Mouse (Mus musculus) heart, embryonic 12.5 days (tissue): ENCODE data around the gene Lasp1. TPM values are rescaled to one million over a fixed set of nuclear protein-coding genes. Genes with fewer than 3 reads are reported as not detected.

Experiments used
- ATAC-seq: fragments of 200-750 bp; cut with Nextera tagmentation; 2 replicates; pipeline ENCODE4 v1.8.0; 2017; ENCODE audit warnings: moderate TSS enrichment, moderate library complexity; ENCODE audit not compliant: insufficient number of reproducible peaks, low FRiP score
- H3K27ac ChIP-seq: fragments of 300-500 bp; sonication (generic); 2 replicates; pipeline ENCODE4 v1.5.1; 2016; ENCODE audit warnings: mild to moderate bottlenecking, moderate library complexity; ENCODE audit not compliant: poor library complexity, severe bottlenecking
- H3K27me3 ChIP-seq: fragments of 300-500 bp; sonication (generic); replicated peaks from 2 replicates; pipeline ENCODE4 v1.6.1; 2016; ENCODE audit warnings: mild to moderate bottlenecking, moderate library complexity
- H3K36me3 ChIP-seq: fragments of 300-500 bp; sonication (generic); 2 replicates; pipeline ENCODE4 v1.6.1; 2016; ENCODE audit warnings: mild to moderate bottlenecking, moderate library complexity
- H3K4me1 ChIP-seq: fragments of 300-500 bp; sonication (generic); replicated peaks from 2 replicates; pipeline ENCODE4 v1.6.1; 2016; ENCODE audit warnings: mild to moderate bottlenecking
- H3K4me2 ChIP-seq: fragments of 300-500 bp; sonication (generic); 2 replicates; pipeline ENCODE4 v1.6.1; 2016; ENCODE audit warnings: mild to moderate bottlenecking, moderate library complexity
- H3K4me3 ChIP-seq: fragments of 300-500 bp; sonication (generic); 2 replicates; pipeline ENCODE4 v1.5.1; 2016; ENCODE audit warnings: mild to moderate bottlenecking
- H3K9ac ChIP-seq: fragments of 300-500 bp; sonication (generic); 2 replicates; pipeline ENCODE4 v1.6.1; 2016; ENCODE audit warnings: mild to moderate bottlenecking, moderate library complexity
- H3K9me3 ChIP-seq: fragments of 300-500 bp; sonication (generic); replicated peaks from 2 replicates; pipeline ENCODE4 v1.6.1; 2016; ENCODE audit warnings: mild to moderate bottlenecking, moderate library complexity
- WGBS: fragments of 180-500 bp; shearing (Covaris S2); methylation state at CpG from one replicate; pipeline ENCODE4 v1.1.7; 2016; 5-methylcytosine and 5-hydroxymethylcytosine counted together
- polyA plus RNA-seq: library from polyadenylated mRNA; unstranded; fragments of >200 nt; fragmentation: Nextera tagmentation; extraction: Ambion mirVana; gene quantifications from 2 replicates; pipeline ENCODE4 v1.2.1, GENCODE M21; 2016

Lasp1 gene
- polyA plus RNA-seq, 1 experiment from 2014 or later: 46.9 TPM

DNA sequence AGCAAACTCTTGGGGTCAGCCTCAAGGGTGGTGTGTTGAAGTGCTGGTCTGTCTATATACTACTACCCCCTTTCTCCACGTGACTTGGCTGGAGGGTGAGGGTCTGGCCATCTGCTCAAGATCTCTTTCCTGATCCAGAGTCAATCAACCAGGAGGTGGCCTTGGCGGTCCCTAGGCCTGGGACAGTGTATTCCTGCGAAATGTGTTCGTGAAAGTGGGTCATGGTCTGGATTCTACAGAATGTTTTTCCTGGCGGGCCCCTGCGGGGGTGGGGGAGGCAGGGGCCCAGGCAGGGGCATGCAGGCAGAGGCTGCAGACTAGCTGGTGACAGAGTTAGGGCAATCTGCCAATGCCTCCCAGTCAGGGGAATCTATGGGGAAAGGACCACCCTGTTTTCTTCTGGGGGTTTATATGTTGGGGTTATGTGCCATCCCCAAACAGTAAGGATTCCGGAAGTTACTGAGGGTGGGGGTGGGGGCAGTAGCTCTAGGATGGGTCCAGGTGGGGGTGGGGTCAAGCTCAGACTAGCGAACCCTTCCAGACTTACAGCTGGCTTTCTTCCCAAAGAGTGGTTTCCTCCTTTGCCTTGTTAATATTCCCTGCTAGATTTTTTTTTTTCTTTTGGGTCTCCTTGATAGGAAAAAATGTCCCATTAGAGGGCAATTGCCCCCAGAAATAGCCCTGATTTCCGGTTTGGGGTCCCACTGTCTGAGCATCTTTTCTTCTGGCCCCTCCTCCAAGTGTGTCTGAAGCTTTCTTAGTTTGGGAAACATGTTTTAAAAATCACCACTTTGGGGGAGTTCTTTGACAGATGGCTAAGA is 6.3 kb downstream of the Lasp1 start:
- Histone ChIP-seq H3K4me3 (peak overlapping the region; percentile 25), H3K27me3 (no peaks in the 10 kb centered on the region), H3K36me3 (peaks cover 28% of the 10 kb centered on the region), H3K9ac (peak overlapping the region; percentile 31; the same call in 1 of the 2 replicates), H3K4me2 (peak overlapping the region; percentile 69), H3K4me1 (peaks cover 85% of the 10 kb centered on the region), H3K9me3 (no peaks in the 10 kb centered on the region), H3K27ac (peak overlapping the region; percentile 91)
- ATAC-seq: peak; percentile 44; the same call in 1 of the 2 replicates
- 10% methylated on average over 9 of the region's 9 CpGs for WGBS

DNA sequence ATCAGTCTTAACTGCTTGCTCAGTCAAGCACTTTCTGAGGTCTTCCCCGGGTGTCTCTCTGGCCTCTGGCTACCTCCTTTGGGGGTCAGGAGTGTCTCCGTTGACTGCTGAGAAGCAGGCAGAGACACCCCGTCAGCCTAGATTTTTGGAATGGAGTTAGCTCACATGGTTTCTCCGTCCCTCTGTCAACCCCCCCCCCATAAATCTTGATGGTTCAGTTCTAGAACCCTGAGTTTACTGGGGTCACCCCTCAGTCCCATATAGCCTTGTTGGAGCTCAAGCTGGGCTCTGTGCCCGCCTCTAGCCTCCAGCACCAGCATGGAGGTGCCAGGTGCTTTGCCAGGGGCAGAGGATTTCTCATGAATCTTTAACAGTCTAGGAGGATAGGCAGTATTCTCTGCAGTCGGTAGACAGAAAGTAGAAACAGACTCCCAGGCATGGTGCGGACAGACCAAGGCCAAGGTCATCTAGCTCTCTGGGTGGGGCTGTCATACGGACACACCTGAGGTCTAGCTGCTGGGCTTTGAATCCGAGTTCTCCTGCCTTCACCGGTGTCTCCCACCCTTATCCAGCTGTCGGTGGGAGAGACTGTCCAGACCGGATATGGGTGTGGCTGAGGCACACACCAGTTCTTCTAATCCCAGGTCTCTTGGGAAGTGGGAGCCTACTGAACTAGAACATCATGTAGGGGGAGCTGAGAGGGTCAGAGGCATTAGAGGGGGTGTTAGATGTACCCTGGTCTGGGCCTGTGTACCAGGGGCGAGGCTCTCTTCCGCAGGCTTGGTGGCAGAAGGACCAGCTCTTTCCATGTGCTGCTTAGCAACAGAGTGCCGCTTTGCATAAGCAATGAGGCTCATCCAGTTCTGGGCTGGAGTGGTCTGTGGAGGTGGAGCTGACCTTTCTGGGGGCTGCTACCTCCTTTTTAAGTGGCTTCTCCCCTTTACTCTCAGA is 7.1 kb downstream of the Lasp1 start:
- H3K27me3 ChIP-seq: no peaks in the 10 kb centered on the region
- no peaks in the 10 kb centered on the region for H3K9me3 ChIP-seq
- H3K4me2 ChIP-seq: peak overlapping the region; percentile 69
- 37% methylated on average over 15 of the region's 15 CpGs for WGBS
- H3K36me3 ChIP-seq: peaks cover 28% of the 10 kb centered on the region
- H3K27ac ChIP-seq: peak overlapping the region; percentile 91
- ATAC-seq: no peak
- peak overlapping the region; percentile 31; the same call in 1 of the 2 replicates for H3K9ac ChIP-seq
- H3K4me3 ChIP-seq: no peak overlapping the region
- peaks cover 90% of the 10 kb centered on the region for H3K4me1 ChIP-seq

GRCm38 (mm10) chr11:97806613-97806964 is 7.8 kb downstream of the Lasp1 start:
- Histone ChIP-seq H3K27me3 (no peaks in the 10 kb centered on the region), H3K4me2 (0 out of 2 replicates have a peak overlapping the region, but pooled peaks have one; percentile 69), H3K27ac (no peak overlapping the region), H3K9me3 (no peaks in the 10 kb centered on the region), H3K4me3 (no peak overlapping the region), H3K36me3 (peaks cover 28% of the 10 kb centered on the region), H3K4me1 (peaks cover 89% of the 10 kb centered on the region), H3K9ac (no peak overlapping the region)
- WGBS: 77% methylated on average over 7 of the region's 7 CpGs
- ATAC-seq: no peak

GRCm38 (mm10) chr11:97807626-97808025 is 8.8 kb downstream of the Lasp1 start:
- Histone ChIP-seq H3K4me2 (peak overlapping the region; percentile 22; the same call in 1 of the 2 replicates), H3K27me3 (no peaks in the 10 kb centered on the region), H3K4me3 (no peak overlapping the region), H3K9ac (no peak overlapping the region), H3K4me1 (peaks cover 89% of the 10 kb centered on the region), H3K27ac (peak overlapping the region; percentile 40), H3K36me3 (peaks cover 27% of the 10 kb centered on the region), H3K9me3 (no peaks in the 10 kb centered on the region)
- WGBS: 27% methylated on average over 6 of the region's 6 CpGs
- ATAC-seq: no peak

DNA sequence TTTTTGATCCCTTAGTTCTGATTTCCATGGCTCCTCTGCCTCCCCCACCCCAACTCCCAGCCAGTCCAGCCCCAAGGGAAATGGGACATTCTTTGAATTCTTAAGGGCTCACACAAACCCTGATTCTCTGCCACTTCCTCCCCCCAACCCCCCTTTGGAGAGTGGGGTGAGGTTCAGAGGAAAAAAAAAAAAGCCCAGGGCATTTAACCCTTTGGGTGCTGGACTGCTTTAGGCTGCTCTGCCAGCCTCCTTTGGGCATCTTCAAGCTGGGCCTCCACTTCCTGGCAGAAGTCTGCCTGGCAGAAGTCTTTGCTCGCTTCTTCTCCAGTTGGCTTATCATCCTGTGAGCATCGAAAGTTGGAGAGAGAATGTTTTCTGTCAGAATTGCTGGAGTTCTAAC is 9.3 kb downstream of the Lasp1 start:
- Histone ChIP-seq H3K27me3 (no peaks in the 10 kb centered on the region), H3K36me3 (peaks cover 31% of the 10 kb centered on the region), H3K9ac (no peak overlapping the region), H3K27ac (peak overlapping the region; percentile 67), H3K4me2 (peak overlapping the region; percentile 22; the same call in 1 of the 2 replicates), H3K9me3 (no peaks in the 10 kb centered on the region), H3K4me3 (no peak overlapping the region), H3K4me1 (peaks cover 92% of the 10 kb centered on the region)
- WGBS: 43% methylated on average over 2 of the region's 2 CpGs
- no peak for ATAC-seq

DNA sequence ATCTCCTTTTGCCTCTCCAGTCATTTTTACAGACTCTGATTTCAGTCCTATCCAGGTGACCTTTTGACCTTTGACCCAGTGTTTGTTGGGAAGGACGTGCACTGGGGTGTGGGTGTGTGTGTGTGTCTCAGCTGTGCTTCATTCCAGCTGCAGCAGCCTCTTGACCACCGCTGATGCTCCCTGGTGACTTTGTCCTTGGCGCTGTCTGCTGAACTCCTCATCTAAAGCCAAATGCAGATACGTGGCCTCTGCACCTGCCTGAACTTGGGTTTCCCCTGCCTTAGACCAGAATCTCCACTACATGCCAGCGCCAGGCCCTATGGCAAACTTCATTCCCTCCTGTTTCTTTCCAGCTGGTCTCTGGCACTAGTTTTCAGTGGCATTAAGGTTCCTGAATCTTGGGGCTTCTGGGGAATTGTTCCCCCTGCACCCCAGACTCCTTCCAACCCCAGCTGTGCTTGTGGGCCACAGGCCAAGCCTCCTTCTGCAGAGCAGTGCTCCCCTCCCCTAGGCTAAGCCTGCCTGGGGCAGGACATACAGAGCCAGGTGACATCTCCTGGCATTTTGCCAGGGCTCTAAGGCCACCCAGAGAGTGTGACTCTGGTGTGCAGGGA is 9.9 kb downstream of the Lasp1 start:
- no peaks in the 10 kb centered on the region for H3K27me3 ChIP-seq
- H3K36me3 ChIP-seq: peaks cover 36% of the 10 kb centered on the region
- peak overlapping the region; percentile 67 for H3K27ac ChIP-seq
- H3K4me3 ChIP-seq: no peak overlapping the region
- WGBS: 42% methylated on average over 5 of the region's 5 CpGs
- H3K9ac ChIP-seq: no peak overlapping the region
- peaks cover 96% of the 10 kb centered on the region for H3K4me1 ChIP-seq
- no peaks in the 10 kb centered on the region for H3K9me3 ChIP-seq
- H3K4me2 ChIP-seq: peak overlapping the region; percentile 22; the same call in 1 of the 2 replicates
- 0 out of 2 replicates have a peak, but pooled peaks have one; percentile 20 for ATAC-seq

GRCm38 (mm10) chr11:97809235-97810121 is 10.7 kb downstream of the Lasp1 start:
- no peak overlapping the region for H3K4me3 ChIP-seq
- no peak overlapping the region for H3K4me2 ChIP-seq
- H3K4me1 ChIP-seq: peaks cover 91% of the 10 kb centered on the region
- no peak overlapping the region; the same call in 1 of the 2 replicates for H3K9ac ChIP-seq
- WGBS: 47% methylated on average over 7 of the region's 7 CpGs
- H3K9me3 ChIP-seq: no peaks in the 10 kb centered on the region
- H3K27ac ChIP-seq: peak overlapping the region; percentile 67
- ATAC-seq: no peak
- no peaks in the 10 kb centered on the region for H3K27me3 ChIP-seq
- peaks cover 41% of the 10 kb centered on the region for H3K36me3 ChIP-seq

- H3K9ac ChIP-seq: no peak overlapping the region
- no peaks in the 10 kb centered on the region for H3K9me3 ChIP-seq
- WGBS: 52% methylated on average over 7 of the region's 7 CpGs
- peaks cover 86% of the 10 kb centered on the region for H3K4me1 ChIP-seq
- H3K36me3 ChIP-seq: peaks cover 50% of the 10 kb centered on the region
- H3K4me3 ChIP-seq: no peak overlapping the region
- H3K27me3 ChIP-seq: no peaks in the 10 kb centered on the region
- ATAC-seq: no peak
- no peak overlapping the region for H3K4me2 ChIP-seq
- no peak overlapping the region for H3K27ac ChIP-seq
Observed at GRCm38 (mm10) chr11:97810356-97810755, 11.6 kb downstream of the Lasp1 start.

DNA sequence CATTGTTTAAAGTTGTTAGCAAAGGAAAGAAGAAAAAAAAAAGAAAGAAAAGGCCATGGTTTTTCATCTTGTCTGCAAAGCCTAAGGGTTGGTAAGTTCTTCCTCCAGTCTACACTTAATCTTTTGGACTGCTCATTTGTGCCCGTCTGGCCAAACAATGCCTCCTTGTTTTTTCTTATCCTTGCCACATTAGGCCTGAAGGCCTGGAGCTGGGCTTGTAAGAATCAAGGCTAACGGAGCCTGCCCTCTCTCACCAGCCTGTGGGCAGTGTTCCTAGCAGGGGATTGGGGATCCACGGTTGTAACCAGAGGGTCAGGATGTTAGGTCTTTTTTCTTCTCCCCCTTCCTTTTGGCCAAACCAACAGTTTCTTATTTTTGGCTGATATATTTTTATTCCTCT is 12.2 kb downstream of the Lasp1 start:
- Histone ChIP-seq H3K9ac (no peak overlapping the region), H3K4me1 (peaks cover 86% of the 10 kb centered on the region), H3K36me3 (peaks cover 55% of the 10 kb centered on the region), H3K27me3 (no peaks in the 10 kb centered on the region), H3K4me3 (no peak overlapping the region), H3K4me2 (no peak overlapping the region), H3K27ac (no peak overlapping the region), H3K9me3 (no peaks in the 10 kb centered on the region)
- ATAC-seq: no peak
- 49% methylated on average over 3 of the region's 3 CpGs for WGBS
